Mouse (Mus musculus) yolk sac, embryonic 10.5 days (tissue): ENCODE results near the gene Stx3.

ENCODE experiments used
- DNase-seq: peaks from one replicate; pipeline ENCODE4 v3.0.0-alpha.2; 2017; ENCODE audit warnings: low spot score

The Stx3 gene

GRCm38 (mm10) chr19:11819143-11819700, at the start of gene Stx3:
Stx3 (minus strand) TSS chr19:11819403.
- no peak for DNase-seq

DNA sequence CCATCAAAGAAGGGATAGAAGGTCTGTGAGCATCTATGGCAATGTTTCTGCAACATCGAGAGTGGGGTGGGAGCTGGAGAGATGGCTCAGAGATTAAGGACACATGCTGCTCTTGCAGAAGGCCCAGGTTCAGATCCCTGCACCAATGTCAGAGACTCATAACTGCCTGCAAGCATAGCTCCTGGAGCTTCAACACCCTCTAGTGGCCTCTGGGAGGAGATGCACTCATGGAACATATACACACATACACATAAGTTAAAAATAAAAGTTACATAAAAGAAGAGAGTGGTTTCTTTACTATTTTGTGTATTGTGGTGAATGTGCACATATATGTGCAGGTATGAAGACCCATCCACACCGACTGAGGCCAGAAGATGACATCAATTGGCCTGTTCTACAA, 48.6 kb upstream of the Stx3 start:
- no peak for DNase-seq

DNA sequence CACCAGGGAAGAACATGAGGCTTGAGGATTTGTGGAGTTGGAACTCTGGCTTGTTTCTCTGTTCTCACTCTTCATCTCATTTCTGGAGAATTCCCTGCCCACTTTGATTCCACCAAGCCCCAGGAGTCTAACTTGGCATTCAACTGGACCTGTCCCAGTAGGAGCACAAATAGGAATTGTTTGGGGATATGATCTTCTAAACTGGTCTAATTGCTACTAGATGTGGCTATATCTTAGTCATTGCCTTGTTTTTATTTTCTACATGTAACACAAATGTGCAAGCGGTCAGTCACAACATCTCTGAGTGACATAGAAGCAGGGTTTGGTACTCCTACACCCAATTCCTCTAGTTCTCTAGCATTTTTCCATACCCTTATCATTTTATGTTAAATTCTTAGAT, 41.8 kb upstream of the Stx3 start, which contains the start of gene Olfr1418:
Olfr1418 (minus strand) TSS at position 101 of the 400 bp plus-strand sequence.
- DNase-seq = no peak

GRCm38 (mm10) chr19:11856506-11856905, 37.3 kb upstream of the Stx3 start:
- no peak for DNase-seq

DNA sequence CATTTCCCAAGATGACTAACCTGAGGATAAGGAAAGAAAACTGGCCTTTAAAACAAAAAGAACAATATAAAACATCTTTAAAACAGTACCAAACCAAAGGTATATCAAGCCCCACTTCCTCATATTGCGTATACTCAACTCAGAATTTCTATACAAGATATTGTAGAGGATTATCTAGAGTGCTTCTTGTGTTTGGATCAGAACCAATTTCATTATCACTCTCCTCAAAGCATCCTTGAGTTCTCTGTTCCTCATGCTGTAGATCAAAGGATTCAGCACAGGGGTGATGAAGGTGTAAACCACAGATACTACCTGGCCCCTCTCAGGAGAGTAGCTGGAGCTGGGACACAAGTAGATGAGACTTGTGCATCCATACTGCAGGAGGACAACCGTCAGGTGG, 35.6 kb upstream of the Stx3 start:
- DNase-seq = no peak

- DNase-seq = no peak
Observed at GRCm38 (mm10) chr19:11852652-11853051, 33.4 kb upstream of the Stx3 start.

DNA sequence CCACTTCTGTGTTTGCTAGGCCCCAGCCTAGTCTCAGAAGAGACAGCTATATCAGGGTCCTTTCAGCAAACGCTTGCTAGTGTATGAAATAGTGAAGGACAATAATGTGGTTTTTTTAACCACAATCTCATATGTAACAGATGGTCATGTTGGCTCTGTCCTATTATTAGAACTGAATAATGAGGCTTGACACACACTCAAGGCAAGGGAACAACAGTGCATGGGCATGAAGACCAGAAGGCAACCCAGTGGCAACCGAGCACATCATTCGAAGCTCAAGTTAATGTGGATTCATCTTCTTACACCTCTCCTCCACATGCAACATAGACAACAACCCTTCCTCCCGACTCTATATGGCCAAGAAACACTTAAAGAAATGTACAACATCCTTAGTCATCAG, 27.1 kb upstream of the Stx3 start:
- no peak for DNase-seq

GRCm38 (mm10) chr19:11839119-11839518, 19.9 kb upstream of the Stx3 start, which contains the start of gene Olfr1417:
Olfr1417 (minus strand) TSS chr19:11839219.
- no peak for DNase-seq

DNA sequence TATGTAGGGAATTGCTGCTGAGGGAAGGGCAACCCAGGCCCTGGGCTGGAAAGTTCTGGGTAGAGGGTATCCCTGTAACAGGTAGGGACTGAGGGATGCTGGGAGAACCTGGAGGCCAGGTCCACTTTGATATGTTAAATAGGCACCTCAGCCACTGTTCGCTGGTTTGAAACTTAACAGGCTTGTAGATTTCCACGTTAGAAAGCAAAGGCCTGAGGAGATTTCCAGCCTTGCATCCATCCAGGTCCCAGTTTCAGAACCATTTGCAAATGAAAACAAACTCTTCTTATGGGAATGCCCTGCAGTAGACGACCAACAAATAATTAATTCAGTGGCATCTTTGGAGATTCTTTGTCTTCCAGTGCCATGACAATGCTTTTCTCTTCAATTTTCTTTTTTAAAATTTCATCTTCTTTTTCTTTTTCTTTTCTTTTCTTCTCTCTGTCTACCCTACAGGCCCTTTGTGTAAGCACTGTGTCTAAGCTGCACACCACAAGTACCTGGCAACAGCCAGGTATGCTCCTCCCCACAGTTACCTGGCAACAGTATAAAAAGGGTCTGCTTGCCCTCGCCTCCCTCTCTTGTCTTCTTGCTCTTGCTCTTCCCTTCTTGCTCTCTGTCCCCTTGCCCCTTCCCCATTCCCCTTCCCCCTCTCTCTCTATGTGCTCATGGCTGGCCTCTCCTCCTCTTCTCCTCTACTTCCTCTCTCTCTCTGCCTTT, 4.3 kb upstream of the Stx3 start:
- no peak for DNase-seq

GRCm38 (mm10) chr19:11820211-11820610, 1.0 kb upstream of the Stx3 start:
- no peak for DNase-seq

GRCm38 (mm10) chr19:11819800-11820199, 597 bp upstream of the Stx3 start:
- DNase-seq = peak; percentile 86

DNA sequence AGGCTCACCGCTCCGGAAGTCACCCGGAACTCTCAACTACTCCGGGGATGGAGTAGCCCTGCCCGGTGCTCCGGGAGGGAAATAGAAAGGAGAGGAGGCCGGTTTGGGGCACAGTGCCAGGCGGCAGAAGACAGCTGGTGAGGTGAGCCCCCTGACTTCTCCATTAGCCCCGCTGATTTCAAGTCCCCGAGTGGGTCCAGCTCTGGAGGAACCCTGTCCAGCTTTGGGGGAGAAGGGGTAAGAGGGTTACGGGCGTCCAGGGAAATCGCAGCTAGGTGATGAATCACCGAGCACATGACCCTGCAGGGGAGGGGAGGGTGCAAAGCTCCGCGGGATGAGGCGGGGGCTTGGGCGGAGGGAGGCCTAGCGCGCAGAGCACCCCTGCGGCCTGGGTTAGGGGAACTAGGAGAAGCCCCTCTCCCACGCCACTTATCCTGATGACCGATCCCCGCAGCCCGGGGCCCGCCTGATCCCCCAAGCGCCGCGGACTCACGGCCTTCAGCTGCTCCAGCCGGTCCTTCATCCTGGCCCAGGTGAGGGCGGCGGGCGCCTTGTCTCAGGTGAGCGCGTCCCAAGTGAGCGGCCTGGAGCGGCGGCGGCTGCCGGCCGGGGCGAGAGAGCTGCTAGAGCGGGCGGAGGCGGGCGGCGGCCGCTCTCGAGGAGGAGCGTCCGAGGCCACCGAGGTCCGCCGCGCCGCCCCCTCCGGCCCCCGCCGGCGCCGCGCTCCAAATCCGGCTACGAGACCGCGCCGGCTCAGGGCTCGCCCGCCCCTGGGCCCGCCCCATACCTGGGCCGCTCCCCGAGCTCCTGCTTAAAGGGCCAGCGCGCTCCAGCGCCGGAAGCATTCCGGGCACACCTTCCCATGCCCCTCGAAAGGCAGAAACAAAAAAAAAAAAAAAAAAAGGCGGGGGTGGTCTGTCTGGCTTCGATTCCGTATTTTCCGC, 732 bp downstream of the Stx3 start:
- DNase-seq = peak; percentile 70

- DNase-seq = no peak
Observed at GRCm38 (mm10) chr19:11817586-11817985, 1.6 kb downstream of the Stx3 start.

DNA sequence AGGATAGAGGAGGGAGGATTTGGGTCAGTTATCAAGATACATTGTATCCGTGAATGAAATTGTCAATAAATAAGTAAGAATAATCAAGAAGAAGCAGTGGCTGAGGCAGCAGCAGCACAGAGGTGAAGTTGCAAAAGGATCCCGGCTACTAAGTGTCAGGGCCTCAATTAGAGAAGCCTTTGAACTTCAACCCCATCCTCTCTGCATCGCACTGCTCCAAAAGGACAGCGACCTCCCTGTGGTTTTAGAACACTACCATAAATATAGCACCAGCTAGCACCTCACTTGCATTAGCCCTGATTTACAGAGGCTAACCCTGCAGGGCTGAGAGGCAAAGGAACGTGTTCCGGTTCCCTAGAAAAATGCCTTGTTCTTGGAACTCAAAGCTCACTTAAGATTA, 2.5 kb downstream of the Stx3 start:
- DNase-seq = peak; percentile 53

GRCm38 (mm10) chr19:11814742-11815333, 4.4 kb downstream of the Stx3 start:
- peak; percentile 87 for DNase-seq

- DNase-seq = peak; percentile 24
Observed at GRCm38 (mm10) chr19:11813649-11814048, 5.6 kb downstream of the Stx3 start.

DNA sequence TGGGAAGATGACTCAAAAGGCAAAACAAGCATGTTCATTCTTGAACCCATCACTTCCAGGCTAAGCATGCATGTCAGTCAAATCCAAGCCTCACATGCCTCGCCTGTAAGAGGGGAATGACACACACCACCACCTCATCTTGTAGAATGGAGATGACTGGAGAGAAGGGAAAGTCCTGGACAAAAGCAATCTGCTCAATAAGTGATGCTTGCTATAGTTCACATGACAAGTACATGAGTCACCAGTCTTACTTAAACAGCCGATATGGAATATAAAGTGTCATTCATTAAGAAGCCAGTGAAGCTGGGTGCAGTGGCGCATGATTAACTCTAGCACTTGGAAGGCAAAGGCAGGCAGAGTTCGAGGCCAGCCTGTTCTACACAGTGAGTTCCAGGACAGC, 6.1 kb downstream of the Stx3 start:
- no peak for DNase-seq

- peak; percentile 47 for DNase-seq
Observed at GRCm38 (mm10) chr19:11811688-11812365, 7.4 kb downstream of the Stx3 start.

- DNase-seq = no peak
Observed at GRCm38 (mm10) chr19:11810856-11811255, 8.3 kb downstream of the Stx3 start.

DNA sequence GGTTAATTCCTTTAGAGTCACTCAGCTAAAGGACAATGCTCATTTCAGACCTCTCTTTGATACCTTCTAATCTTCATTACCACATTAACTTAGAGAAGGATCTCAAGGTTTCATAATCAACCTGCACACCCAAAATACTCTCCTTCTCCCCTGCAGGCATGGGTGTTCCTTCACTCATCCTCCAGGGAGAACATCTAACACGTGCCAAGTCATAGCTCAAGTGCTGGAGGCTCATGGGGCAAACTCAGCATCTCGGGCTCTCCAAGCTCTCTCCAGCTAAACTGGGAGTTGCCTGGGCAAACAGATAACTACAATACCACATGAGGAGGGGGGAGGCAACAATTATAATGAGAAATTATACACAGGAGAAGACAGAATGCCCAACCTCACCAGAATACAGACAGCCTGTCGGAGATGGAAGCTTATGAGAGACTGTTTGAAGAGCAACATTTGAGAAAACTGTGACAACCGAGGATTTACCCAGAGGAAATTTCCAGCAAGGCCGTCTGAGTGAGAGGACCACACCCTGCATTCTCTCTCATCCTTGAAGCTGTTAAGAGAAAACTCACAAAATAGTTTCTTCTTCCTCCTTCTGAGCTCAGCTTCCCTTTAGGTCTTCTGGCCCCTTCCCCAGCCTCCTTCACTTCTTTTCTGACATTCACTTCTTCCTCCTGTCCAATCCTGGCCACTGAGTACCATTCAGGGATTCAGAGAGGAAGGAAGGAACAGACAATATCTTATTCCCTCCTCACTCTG, 9.0 kb downstream of the Stx3 start:
- no peak for DNase-seq

- no peak for DNase-seq
Observed at GRCm38 (mm10) chr19:11808452-11808851, 10.8 kb downstream of the Stx3 start.
